Mouse (Mus musculus): ENCODE measurements around the gene Olfr220.

Gene Olfr220

GRCm38 (mm10) chr1:174441782-174442181, at the start of gene Olfr220:
Olfr220 (plus strand) TSS chr1:174442082.
- no peak for DNase-seq (ENCODE audit: low spot score)

GRCm38 (mm10) chr1:174422959-174423358, 18.9 kb upstream of the Olfr220 start:
- no peak for DNase-seq (ENCODE audit: low spot score)

GRCm38 (mm10) chr1:174423764-174424163, 18.1 kb upstream of the Olfr220 start, which contains the start of gene Olfr414:
Olfr414 (plus strand) TSS chr1:174424064.
- no peak for DNase-seq (ENCODE audit: low spot score)

GRCm38 (mm10) chr1:174426180-174426986, 15.5 kb upstream of the Olfr220 start:
- no peak for DNase-seq (ENCODE audit: low spot score)

- DNase-seq (ENCODE audit: low spot score) = no peak
Measured at GRCm38 (mm10) chr1:174427402-174427801, 14.5 kb upstream of the Olfr220 start.

GRCm38 (mm10) chr1:174428407-174428806, 13.5 kb upstream of the Olfr220 start:
- no peak for DNase-seq (ENCODE audit: low spot score)

GRCm38 (mm10) chr1:174434121-174434520, 7.8 kb upstream of the Olfr220 start:
- no peak for DNase-seq (ENCODE audit: low spot score)

GRCm38 (mm10) chr1:174455100-174455499, 13.2 kb downstream of the Olfr220 start:
- DNase-seq (ENCODE audit: low spot score) = no peak

- DNase-seq (ENCODE audit: low spot score) = no peak
Measured at GRCm38 (mm10) chr1:174465385-174465784, 23.5 kb downstream of the Olfr220 start.

GRCm38 (mm10) chr1:174466240-174466639, 24.4 kb downstream of the Olfr220 start:
- peak; percentile 50 for DNase-seq (ENCODE audit: low spot score)

- DNase-seq (ENCODE audit: low spot score) = peak; percentile 81
Measured at GRCm38 (mm10) chr1:174469736-174470135, 27.9 kb downstream of the Olfr220 start.

- DNase-seq (ENCODE audit: low spot score) = no peak
Measured at GRCm38 (mm10) chr1:174482567-174482966, 40.7 kb downstream of the Olfr220 start.

- DNase-seq (ENCODE audit: low spot score) = peak; percentile 74
Measured at GRCm38 (mm10) chr1:174500064-174500463, 58.2 kb downstream of the Olfr220 start.

Measured in embryo, embryonic 10.5 days (tissue).